In genomic region chr8:96403669-96404068, GRCm38 (mm10) we compare ENCODE assay signal across 27 mouse cellular contexts.
"Had no signal": no experiment of that assay in that cellular context is flagged by ENCODE, and none has a peak within 500 bp of the region (broad histone marks: within the 10 kb centered on the region; RNA-seq: fewer than 3 reads in every experiment).

No protein-coding gene starts in this region.

- H3K27ac ChIP-seq: embryonic facial prominence, embryonic 10.5 days; embryonic facial prominence, embryonic 12.5 days; embryonic facial prominence, embryonic 13.5 days; embryonic facial prominence, embryonic 15.5 days; forebrain, embryonic 10.5 days; forebrain, embryonic 12.5 days; forebrain, embryonic 13.5 days; forebrain, embryonic 15.5 days; gastrocnemius, adult 2 months; heart, adult 2 months had no signal

- H3K36me3 ChIP-seq: embryonic facial prominence, embryonic 10.5 days; embryonic facial prominence, embryonic 12.5 days; embryonic facial prominence, embryonic 13.5 days; embryonic facial prominence, embryonic 15.5 days; forebrain, embryonic 10.5 days; forebrain, embryonic 12.5 days; forebrain, embryonic 15.5 days had no signal

- H3K4me2 ChIP-seq: embryonic facial prominence, embryonic 12.5 days; embryonic facial prominence, embryonic 13.5 days; embryonic facial prominence, embryonic 15.5 days; forebrain, embryonic 12.5 days; forebrain, embryonic 13.5 days; forebrain, embryonic 15.5 days had no signal

- H3K9ac ChIP-seq: embryonic facial prominence, embryonic 12.5 days; embryonic facial prominence, embryonic 13.5 days; embryonic facial prominence, embryonic 15.5 days; forebrain, embryonic 12.5 days; forebrain, embryonic 13.5 days; forebrain, embryonic 15.5 days; forebrain, postnatal 0 days had no signal

- H3K4me1 ChIP-seq: embryonic facial prominence, embryonic 10.5 days; embryonic facial prominence, embryonic 12.5 days; embryonic facial prominence, embryonic 13.5 days; embryonic facial prominence, embryonic 15.5 days; forebrain, embryonic 10.5 days; forebrain, embryonic 12.5 days; forebrain, embryonic 13.5 days; forebrain, embryonic 15.5 days had no signal

- H3K9me3 ChIP-seq: embryonic facial prominence, embryonic 10.5 days; embryonic facial prominence, embryonic 12.5 days; embryonic facial prominence, embryonic 13.5 days; embryonic facial prominence, embryonic 15.5 days; forebrain, embryonic 10.5 days; forebrain, embryonic 12.5 days; forebrain, embryonic 13.5 days; forebrain, embryonic 15.5 days had no signal

- DNase-seq: cerebellum, adult 9-10 months; cerebellum, adult 9-11 months; cerebellum, postnatal 10 days; cerebellum, postnatal 14 days; cerebellum, postnatal 25 days; cerebellum, postnatal 36 days; embryo, embryonic 11 days; forebrain, postnatal 0 days; gastrocnemius, adult 2 months; gastrocnemius, postnatal 10 days; gastrocnemius, postnatal 14 days; gastrocnemius, postnatal 25 days; gastrocnemius, postnatal 36 days; heart, adult 11 months; heart, adult 18-20 months; heart, adult 2 months had no signal

- H3K4me3 ChIP-seq: embryonic facial prominence, embryonic 10.5 days; embryonic facial prominence, embryonic 12.5 days; embryonic facial prominence, embryonic 13.5 days; embryonic facial prominence, embryonic 15.5 days; erythroblast, embryonic 14.5 days; forebrain, embryonic 10.5 days; forebrain, embryonic 12.5 days; forebrain, embryonic 13.5 days; forebrain, embryonic 15.5 days; gastrocnemius, adult 2 months; heart, adult 2 months had no signal

- H3K27me3 ChIP-seq: embryonic facial prominence, embryonic 12.5 days; embryonic facial prominence, embryonic 13.5 days; embryonic facial prominence, embryonic 15.5 days; forebrain, embryonic 12.5 days; forebrain, embryonic 13.5 days; forebrain, embryonic 15.5 days had no signal

- ATAC-seq: forebrain, embryonic 13.5 days; forebrain, embryonic 14.5 days; forebrain, embryonic 15.5 days; forebrain, embryonic 16.5 days; forebrain, postnatal 0 days had no signal
